Mouse (Mus musculus) mouse embryonic stem cell (cell line): ENCODE measurements around the gene Spesp1.

Experiments
- in situ Hi-C, 2 experiments: fragments of 300-500 bp; cut with MboI; formaldehyde crosslinking; loops; 1 replicate in 1 of 2; 3 replicates in 1 of 2; pipeline ENCODE4 v1.14.3; 2019 to 2020; ENCODE audit warnings: low sequenced_read_pairs in 2 of 2, low pct_unique_long_range_greater_than_20kb in 1 of 2, mixed read lengths in 1 of 2; ENCODE audit not compliant: unreplicated experiment in 1 of 2

Spesp1 gene

GRCm38 (mm10) chr9:62253736-62254443 lies 28.1 kb downstream of the Spesp1 start:
- in situ Hi-C loops: no loop called here

GRCm38 (mm10) chr9:62250296-62250695 lies 31.7 kb downstream of the Spesp1 start:
- in situ Hi-C loops: no loop called here

- in situ Hi-C loops: loop anchor here (10.0 kb wide), 2 partner anchors 202 to 272 kb away; no protein-coding TSS in a partner anchor
Observed at GRCm38 (mm10) chr9:62246380-62246942, 35.5 kb downstream of the Spesp1 start.

- in situ Hi-C loops: loop anchor here (10.0 kb wide), 2 partner anchors 201 to 271 kb away; no protein-coding TSS in a partner anchor
Observed at GRCm38 (mm10) chr9:62245612-62246379, 36.2 kb downstream of the Spesp1 start.

- in situ Hi-C loops: loop anchor here (5.0 to 10.0 kb wide), 4 partner anchors 57 to 270 kb away; no protein-coding TSS in a partner anchor
Observed at GRCm38 (mm10) chr9:62244612-62245010, 37.4 kb downstream of the Spesp1 start.

GRCm38 (mm10) chr9:62243991-62244611 lies 37.9 kb downstream of the Spesp1 start:
- in situ Hi-C loops: loop anchor here (5.0 to 10.0 kb wide), 4 partner anchors 57 to 269 kb away; no protein-coding TSS in a partner anchor

- in situ Hi-C loops: loop anchor here (5.0 to 10.0 kb wide), 4 partner anchors 53 to 265 kb away; no protein-coding TSS in a partner anchor
Observed at GRCm38 (mm10) chr9:62240036-62240435, 42.0 kb downstream of the Spesp1 start.

GRCm38 (mm10) chr9:62237381-62237980 lies 44.5 kb downstream of the Spesp1 start:
- in situ Hi-C loops: no loop called here

- in situ Hi-C loops: no loop called here
Observed at GRCm38 (mm10) chr9:62235501-62235900, 46.5 kb downstream of the Spesp1 start.

- in situ Hi-C loops: no loop called here
Observed at GRCm38 (mm10) chr9:62232649-62233048, 49.4 kb downstream of the Spesp1 start.

- in situ Hi-C loops: no loop called here
Observed at GRCm38 (mm10) chr9:62231046-62231445, 51.0 kb downstream of the Spesp1 start.

- in situ Hi-C loops: no loop called here
Observed at GRCm38 (mm10) chr9:62229985-62230384, 52.0 kb downstream of the Spesp1 start.

GRCm38 (mm10) chr9:62222481-62222880 lies 59.5 kb downstream of the Spesp1 start:
- in situ Hi-C loops: no loop called here

- in situ Hi-C loops: no loop called here
Observed at GRCm38 (mm10) chr9:62222029-62222428, 60.0 kb downstream of the Spesp1 start.
